Mouse (Mus musculus) neutrophil, adult 83 days (primary cell): ENCODE data around the gene Akap8l. TPM values are rescaled to one million over a fixed set of nuclear protein-coding genes. Genes with fewer than 3 reads are reported as not detected.

Experiments
- total RNA-seq, 2 experiments: library from RNA; stranded (reverse); gene quantifications; one replicate each; pipeline ENCODE4 v1.2.4; 2023

Akap8l gene
- total RNA-seq: 10 to 100 TPM; 60.9 to 73.1 TPM

DNA sequence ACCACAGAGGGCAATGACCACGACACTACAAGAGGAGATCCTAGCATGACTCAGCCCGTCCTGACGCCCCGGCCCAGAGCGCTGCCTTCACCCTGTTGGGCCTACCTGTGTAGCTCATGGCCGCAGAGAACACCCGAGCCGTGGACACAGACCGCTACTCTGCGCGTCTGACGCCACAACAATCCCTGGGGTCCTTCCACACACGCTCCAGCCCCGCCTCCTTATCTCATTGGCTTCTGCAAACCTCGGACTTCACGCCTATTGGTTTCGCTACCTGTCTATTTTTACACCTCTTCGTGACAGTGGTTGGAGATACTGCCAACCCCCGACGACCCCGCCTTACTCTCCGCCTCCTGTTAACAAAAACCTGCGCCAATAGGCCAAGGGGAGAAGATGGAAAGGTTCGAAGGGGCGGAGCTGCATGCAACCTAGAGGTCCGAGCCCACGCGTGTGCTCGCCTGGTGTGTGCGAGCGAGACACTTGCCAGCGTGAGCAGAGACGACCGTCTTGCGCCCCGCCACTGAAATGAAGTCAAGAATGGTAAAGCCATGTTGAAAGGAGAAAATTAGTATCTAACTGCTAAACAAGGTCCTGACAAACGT, at the start of gene Akap8l:
Akap8l (minus strand) TSS at position 226 of the 602 bp plus-strand sequence.

DNA sequence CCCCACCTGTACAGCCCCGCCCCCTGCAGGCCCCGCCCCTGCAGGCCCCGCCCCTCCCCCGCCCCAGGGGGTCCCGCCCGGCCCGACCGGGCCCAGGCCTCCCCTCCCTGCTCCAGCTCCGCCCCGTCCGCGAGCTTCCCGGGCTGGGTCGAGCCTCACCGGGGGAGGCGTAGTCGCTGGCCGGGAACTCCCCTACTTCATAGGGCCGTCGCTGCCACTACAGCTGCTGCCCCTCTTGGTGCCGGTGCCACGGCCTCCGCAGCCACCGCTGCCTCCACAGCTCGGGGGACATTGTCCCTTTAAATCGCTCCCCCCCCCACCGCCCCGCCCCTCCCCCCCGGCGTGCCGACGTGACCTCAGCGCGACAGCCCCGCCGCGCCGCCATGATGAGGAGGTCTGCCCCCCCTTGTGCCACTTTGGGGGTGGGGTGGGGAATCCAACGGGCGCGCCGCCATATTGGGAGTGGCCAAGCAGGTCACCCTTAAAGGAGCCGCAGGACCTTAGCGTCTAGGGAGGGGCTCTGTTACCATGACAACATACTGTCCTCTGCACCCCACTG, 38.8 kb upstream of the Akap8l start, which contains the start of gene Wiz:
Wiz (minus strand) TSS at position 339 of the 559 bp plus-strand sequence.

DNA sequence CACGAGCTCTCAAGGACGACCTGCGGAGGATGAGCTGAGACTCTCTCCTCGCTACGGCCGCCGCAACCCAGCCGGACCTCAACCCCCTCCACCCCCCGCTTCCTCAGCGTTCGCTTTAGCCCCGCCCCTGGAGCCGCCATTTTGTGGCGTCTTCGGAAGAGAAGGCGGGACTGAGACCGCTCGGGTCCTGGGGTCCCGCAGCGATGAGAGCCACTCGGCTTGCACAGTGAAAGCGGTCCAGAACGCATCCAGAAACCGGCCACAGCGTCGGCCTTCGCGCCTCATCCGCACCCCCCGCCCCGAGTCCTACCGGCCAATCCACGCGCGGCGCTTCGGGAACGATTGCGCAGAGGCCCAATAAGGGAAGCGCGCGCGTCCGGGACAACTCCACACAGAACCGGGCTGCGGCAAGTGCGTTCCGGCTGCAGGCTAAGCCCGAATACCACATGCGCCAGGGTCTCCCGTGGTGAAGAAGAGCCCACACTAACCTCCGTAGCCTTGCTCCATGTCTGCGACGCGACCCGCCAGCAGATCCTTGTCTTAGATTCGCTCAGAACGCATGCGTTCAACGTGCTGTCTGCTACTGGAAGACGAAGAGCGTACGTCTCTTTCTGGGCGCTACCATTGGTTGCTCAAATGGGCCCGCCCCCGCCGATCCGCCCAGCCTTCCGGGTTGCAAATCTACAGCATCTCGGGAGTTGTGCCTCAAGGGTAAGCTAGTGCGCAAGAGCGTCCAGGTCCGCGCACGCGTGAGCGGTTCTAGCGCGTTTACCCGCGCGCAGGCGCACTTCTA, 29.6 kb downstream of the Akap8l start, which contains the start of gene Akap8:
Akap8 (minus strand) TSS at position 642 of the 793 bp plus-strand sequence.

DNA sequence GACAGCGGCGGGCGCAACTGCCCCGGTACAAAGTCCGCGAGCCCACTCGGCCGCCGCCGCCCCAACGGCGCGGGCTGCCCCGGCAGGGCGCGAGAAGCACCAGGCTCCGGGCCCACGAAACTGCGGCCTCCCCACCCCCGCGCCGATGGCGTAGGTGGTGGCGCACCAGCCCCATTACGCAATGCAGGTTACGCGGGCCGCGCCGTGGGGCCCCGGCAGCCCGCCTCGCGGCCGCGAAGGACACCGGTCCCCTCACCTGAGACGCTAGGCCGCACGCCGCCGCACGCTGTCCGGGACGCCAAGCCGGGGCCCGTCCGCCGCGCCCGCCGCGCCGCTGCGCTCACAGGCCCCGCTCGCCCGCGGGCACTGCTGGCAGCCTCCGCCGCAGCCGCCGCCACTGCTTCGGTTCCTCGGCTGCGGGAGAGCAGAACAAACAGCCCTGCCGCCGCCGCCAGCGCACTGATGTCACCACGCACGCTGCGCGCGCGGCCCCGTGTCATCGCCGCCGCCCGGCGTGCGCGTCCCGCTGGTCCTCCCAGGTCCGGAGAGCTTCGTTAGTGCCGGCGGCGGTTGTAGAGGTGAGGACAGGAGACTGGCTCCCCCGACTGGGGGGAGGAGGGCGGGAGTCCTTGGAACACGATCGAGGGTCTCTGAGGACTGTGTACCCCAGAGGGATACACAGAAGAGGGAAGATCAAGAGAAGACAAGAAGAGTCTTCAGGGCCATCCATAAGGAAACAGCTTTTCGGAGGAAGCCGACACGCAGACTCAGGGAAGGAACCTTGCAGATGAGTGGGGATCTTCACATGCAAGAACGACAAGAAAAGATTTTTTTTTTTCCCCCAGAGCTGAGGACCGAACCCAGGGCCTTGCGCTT, 65.9 kb downstream of the Akap8l start, which contains the start of gene Brd4:
Brd4 (minus strand) TSS at position 461 of the 876 bp plus-strand sequence.

Other genes with a start within 250 kb of the Akap8l start
- gene Notch3, start 183.8 kb downstream of the Akap8l start, total RNA-seq: under 1 TPM; 0.04 to 0.20 TPM
- under 1 TPM; 0.26 to 0.37 TPM for gene Ephx3, start 161.1 kb downstream of the Akap8l start, total RNA-seq
- 100 to 1,000 TPM; 186 to 197 TPM for gene Brd4, start 65.9 kb downstream of the Akap8l start, total RNA-seq
- 10 to 100 TPM; 87.0 to 92.0 TPM for gene Akap8, start 29.4 kb downstream of the Akap8l start, total RNA-seq
- gene Wiz, start 38.8 kb upstream of the Akap8l start, total RNA-seq: 10 to 100 TPM; 14.6 to 15.2 TPM
- gene Rasal3, start 53.0 kb upstream of the Akap8l start, total RNA-seq: 10 to 100 TPM; 41.2 to 44.7 TPM
- gene Pglyrp2, start 73.6 kb upstream of the Akap8l start, total RNA-seq: under 1 TPM; 0.38 to 0.46 TPM
- not detected for gene Cyp4f39, start 102.1 kb upstream of the Akap8l start, total RNA-seq
- under 1 TPM; 0.18 to 0.33 TPM for gene Cyp4f17, start 155.4 kb upstream of the Akap8l start, total RNA-seq
- gene Cyp4f16, start 186.0 kb upstream of the Akap8l start, total RNA-seq: 10 to 100 TPM; 15.9 to 18.9 TPM